Mouse (Mus musculus) Patski (cell line): ENCODE results near the gene Ccdc181. TPM values are rescaled to one million over a fixed set of nuclear protein-coding genes. Genes with fewer than 3 reads are reported as not detected.

Experiments used
- ATAC-seq: fragments of 100-300 bp; one replicate; pipeline ENCODE4 v1.8.0; 2021
- CTCF ChIA-PET: fragments of 350-600 bp; sonication (Branson Sonifier 250); formaldehyde crosslinking; loops from one replicate; lab custom pipeline; 2022; ENCODE audit warnings: inconsistent platforms; lab: Charles Lee
- POLR2A ChIA-PET: fragments of 350-600 bp; sonication (Branson Sonifier 250); formaldehyde crosslinking; loops from one replicate; lab custom pipeline; 2022; ENCODE audit warnings: antibody characterized with exemption, inconsistent platforms; lab: Charles Lee
- DNase-seq: peaks from one replicate; pipeline ENCODE4 v3.0.0-alpha.2; 2011; ENCODE audit warnings: low read depth, low spot score
- H3K27me3 ChIP-seq: fragments of 371-371 bp; one replicate; pipeline ENCODE4 v1.5.1; 2021
- CTCF ChIP-seq: fragments of 100-300 bp; IDR thresholded peaks from one replicate; pipeline ENCODE4 v1.5.1; 2021
- in situ Hi-C: fragments of 300-500 bp; cut with MboI; formaldehyde crosslinking; loops from 3 replicates; pipeline ENCODE4 v1.11.1; 2018; ENCODE audit warnings: low pct_unique_long_range_greater_than_20kb, mixed read lengths
- polyA plus RNA-seq: library from polyadenylated mRNA; unstranded; gene quantifications from one replicate; pipeline ENCODE4 v1.2.3, GENCODE M21; 2021

Gene Ccdc181
- polyA plus RNA-seq, 1 experiment from 2014 or later = 36.0 TPM

DNA sequence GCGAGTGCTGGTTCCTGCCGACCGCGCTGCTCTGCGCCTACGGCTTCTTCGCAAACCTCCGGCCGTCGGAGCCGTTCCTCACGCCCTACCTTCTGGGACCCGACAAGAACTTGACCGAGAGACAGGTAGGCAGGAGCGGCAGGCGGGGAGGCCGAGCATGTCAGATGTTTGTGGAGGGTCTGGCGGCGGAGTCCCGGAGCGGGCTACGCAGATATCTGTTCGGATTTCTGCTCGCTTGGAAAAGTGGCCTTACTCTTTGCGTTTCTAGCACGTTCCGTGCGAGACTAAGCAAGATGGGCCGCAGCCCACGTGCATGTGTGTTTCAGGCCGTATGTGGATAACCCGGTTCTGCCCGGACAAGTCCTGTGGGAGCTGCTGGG lies 26.1 kb upstream of the Ccdc181 start:
- H3K27me3 ChIP-seq = no peaks in the 10 kb centered on the region
- ChIA-PET POLR2A (no interaction called here), CTCF (interaction anchor here (0.8 to 1.3 kb wide), 2 partner anchors 9 to 66 kb away, joined by 3 to 4 read pairs; no protein-coding TSS in a partner anchor)
- TF ChIP-seq CTCF = no peak
- ATAC-seq (peak; percentile 20), DNase-seq (no peak)
- in situ Hi-C loops = no loop called here

- ChIA-PET CTCF (interaction anchor here (0.9 to 1.3 kb wide), 2 partner anchors 28 to 64 kb away, joined by 3 read pairs; no protein-coding TSS in a partner anchor), POLR2A (no interaction called here)
- in situ Hi-C loops = no loop called here
- ATAC-seq (no peak), DNase-seq (no peak)
- no peak for TF ChIP-seq CTCF
- no peaks in the 10 kb centered on the region for H3K27me3 ChIP-seq
Observed at GRCm38 (mm10) chr1:164250391-164251150, 24.8 kb upstream of the Ccdc181 start.

DNA sequence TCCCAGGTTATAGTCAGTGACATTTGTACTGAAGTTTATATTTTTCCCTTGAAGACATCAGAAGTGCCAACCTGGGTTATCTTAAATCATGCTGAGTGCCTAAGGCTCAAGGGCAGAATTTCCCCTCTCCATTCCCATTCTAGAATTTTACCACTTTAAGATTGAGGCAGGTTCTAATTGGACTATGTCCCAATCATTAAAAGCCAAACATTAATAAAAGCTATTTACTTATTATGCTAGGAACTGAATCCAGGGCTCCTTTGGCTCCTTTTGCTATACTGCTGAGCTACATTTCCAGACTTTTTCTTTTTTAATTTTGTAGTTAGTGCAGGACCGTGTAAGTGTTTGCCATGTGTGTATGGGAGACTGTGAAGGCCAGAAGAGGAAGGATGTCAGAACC lies 23.9 kb upstream of the Ccdc181 start:
- ATAC-seq = no peak
- ChIA-PET CTCF (interaction anchor here (0.9 to 1.4 kb wide), 2 partner anchors 13 to 27 kb away, joined by 3 read pairs; no protein-coding TSS in a partner anchor), POLR2A (interaction anchor here (1.5 kb wide), 1 partner anchor 10 kb away, joined by 4 read pairs; no protein-coding TSS in a partner anchor)
- no peaks in the 10 kb centered on the region for H3K27me3 ChIP-seq
- TF ChIP-seq CTCF = no peak
- in situ Hi-C loops = no loop called here
- DNase-seq = no peak

GRCm38 (mm10) chr1:164252551-164252950 lies 22.8 kb upstream of the Ccdc181 start:
- POLR2A ChIA-PET = interaction anchor here (1.5 kb wide), 1 partner anchor 9 kb away, joined by 4 read pairs; no protein-coding TSS in a partner anchor
- TF ChIP-seq CTCF = no peak
- no peaks in the 10 kb centered on the region for H3K27me3 ChIP-seq
- DNase-seq (no peak), ATAC-seq (no peak)
- CTCF ChIA-PET = interaction anchor here (1.4 kb wide), 1 partner anchor 12 kb away, joined by 3 read pairs; no protein-coding TSS in a partner anchor
- in situ Hi-C loops = no loop called here

GRCm38 (mm10) chr1:164254836-164255235 lies 20.5 kb upstream of the Ccdc181 start:
- in situ Hi-C loops = no loop called here
- H3K27me3 ChIP-seq = no peaks in the 10 kb centered on the region
- POLR2A ChIA-PET = no interaction called here
- CTCF ChIA-PET = interaction anchor here (2.3 kb wide), 1 partner anchor 20 kb away, joined by 6 read pairs; the partner anchor contains the start of gene Ccdc181
- no peak for TF ChIP-seq CTCF
- DNase-seq = no peak
- ATAC-seq = no peak

DNA sequence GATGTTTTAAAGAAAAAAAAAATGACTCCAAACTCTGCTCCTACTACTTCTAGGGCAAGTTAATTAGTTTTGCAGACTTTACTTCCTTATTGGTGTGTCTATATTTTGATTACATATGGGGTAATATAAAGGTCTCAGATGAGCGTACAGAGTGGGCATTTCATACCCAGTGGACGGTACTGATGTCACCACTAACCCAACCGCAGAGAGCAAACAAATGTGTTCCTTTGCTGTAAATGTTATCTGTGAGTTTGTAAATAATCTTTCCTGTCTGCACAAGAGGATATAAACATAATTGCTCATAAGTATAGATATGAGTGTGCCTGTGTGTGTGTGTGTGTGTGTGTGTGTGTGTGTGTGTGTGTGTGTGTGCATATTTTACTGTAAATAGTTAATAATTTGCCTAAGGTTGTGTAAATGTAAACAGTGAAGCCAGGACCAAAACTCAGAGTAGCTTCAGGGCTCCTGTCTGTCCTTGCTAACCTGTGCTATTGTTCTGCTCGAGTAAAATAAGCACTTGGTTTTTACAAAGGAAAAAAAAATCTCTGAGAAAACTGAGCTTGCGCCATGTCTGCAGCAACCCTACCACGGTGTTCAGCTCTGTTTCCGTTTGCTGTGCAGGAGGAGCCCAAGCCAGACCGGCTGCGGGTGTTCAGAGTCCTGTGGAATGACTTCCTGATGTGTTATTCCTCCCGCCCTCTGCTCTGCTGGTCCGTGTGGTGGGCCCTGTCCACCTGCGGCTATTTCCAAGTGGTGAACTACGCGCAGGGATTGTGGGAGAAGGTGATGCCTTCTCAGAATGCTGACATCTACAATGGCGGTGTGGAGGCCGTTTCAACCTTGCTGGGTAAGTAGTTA lies 15.0 kb upstream of the Ccdc181 start:
- CTCF ChIA-PET = interaction anchor here (1.1 to 1.7 kb wide), 2 partner anchors 15 to 17 kb away, joined by 3 to 5 read pairs; partner anchors contain the start of gene Ccdc181
- POLR2A ChIA-PET = no interaction called here
- H3K27me3 ChIP-seq = no peaks in the 10 kb centered on the region
- DNase-seq (no peak), ATAC-seq (no peak)
- no peak for TF ChIP-seq CTCF
- in situ Hi-C loops = no loop called here

DNA sequence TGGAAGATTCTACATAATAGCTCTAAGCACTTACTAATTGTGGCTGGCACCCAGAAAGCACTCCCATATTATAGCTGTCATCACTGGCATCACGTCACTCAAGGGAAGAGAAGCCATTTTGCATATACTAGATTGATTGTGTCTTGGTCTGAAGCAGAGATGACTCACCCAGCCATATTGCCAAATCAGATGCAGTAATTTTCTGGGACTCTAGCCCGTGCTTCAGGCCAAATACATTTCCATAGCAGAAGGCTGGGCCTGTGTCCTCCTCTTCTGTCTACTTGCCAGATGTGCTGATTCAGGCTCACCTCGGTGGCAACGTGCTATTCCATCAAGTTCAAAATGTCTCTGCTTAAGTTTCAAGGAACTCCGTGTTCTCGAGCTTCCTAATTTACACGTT lies 13.8 kb upstream of the Ccdc181 start:
- POLR2A ChIA-PET = interaction anchor here (1.1 kb wide), 1 partner anchor 10 kb away, joined by 4 read pairs; no protein-coding TSS in a partner anchor

GRCm38 (mm10) chr1:164270941-164271340 lies 4.4 kb upstream of the Ccdc181 start:
- in situ Hi-C loops = no loop called here
- CTCF ChIA-PET = no interaction called here
- ATAC-seq = no peak

More for the DNA sequence above, 13.8 kb upstream of the Ccdc181 start:
- DNase-seq = no peak
- no peaks in the 10 kb centered on the region for H3K27me3 ChIP-seq
- ATAC-seq = no peak
- in situ Hi-C loops = no loop called here
- no peak for TF ChIP-seq CTCF
- CTCF ChIA-PET = interaction anchor here (1.7 kb wide), 1 partner anchor 13 kb away, joined by 5 read pairs; the partner anchor contains the start of gene Ccdc181

DNA sequence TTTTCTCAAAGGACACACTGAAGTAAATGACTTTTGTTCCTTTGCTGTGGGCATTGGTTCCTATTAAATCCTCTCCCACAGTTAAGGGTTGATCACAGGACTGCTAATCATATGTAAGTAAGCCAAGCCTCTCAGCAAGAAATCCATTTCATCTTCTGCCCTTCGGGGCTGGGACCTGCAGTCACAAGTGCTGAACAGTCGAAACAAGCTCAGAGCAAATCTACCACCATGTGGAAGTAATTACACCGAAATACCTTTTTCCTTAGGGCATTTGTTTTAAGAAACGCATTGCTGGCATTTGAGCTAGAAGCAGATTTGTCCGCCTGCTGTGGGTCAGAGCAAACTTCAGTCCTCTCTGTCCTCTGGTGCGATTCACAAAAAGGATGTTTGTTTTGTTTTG lies 1.7 kb upstream of the Ccdc181 start:
- no peak for TF ChIP-seq CTCF
- DNase-seq (no peak), ATAC-seq (no peak)
- ChIA-PET CTCF (interaction anchor here (1.7 kb wide), 1 partner anchor 18 kb away, joined by 6 read pairs; no protein-coding TSS in a partner anchor), POLR2A (no interaction called here)
- H3K27me3 ChIP-seq = no peaks in the 10 kb centered on the region
- in situ Hi-C loops = no loop called here

More at GRCm38 (mm10) chr1:164270941-164271340, 4.4 kb upstream of the Ccdc181 start:
- no peaks in the 10 kb centered on the region for H3K27me3 ChIP-seq
- TF ChIP-seq CTCF = no peak
- POLR2A ChIA-PET = no interaction called here
- DNase-seq = no peak

DNA sequence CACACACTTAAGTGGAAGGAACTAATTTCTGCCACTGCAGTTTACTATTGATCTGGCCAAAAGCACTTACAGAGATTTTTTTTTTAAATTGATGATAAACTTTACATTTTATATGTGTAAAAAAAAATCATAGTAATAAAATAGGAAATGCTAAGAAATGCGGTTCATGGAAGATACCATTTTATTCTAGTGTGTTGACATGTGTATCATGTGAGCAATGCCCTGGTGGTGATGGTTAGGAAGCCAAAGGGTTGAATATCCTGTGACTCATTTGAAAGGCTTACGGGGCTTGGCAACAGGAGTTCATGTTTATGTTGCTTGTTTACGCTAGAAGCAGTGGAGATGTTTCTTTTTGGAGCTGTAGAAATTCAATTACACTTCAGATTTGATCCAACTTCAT lies 1.2 kb downstream of the Ccdc181 start:
- ChIA-PET POLR2A (no interaction called here), CTCF (interaction anchor here (0.7 to 1.7 kb wide), 3 partner anchors 15 to 40 kb away, joined by 3 to 4 read pairs (median 4); no protein-coding TSS in a partner anchor)
- no peak for ATAC-seq
- no peak for DNase-seq
- TF ChIP-seq CTCF = no peak
- in situ Hi-C loops = no loop called here
- no peaks in the 10 kb centered on the region for H3K27me3 ChIP-seq
